Mouse (Mus musculus) heart, postnatal 4 days (tissue): ENCODE measurements around the gene Myl7. TPM values are rescaled to one million over a fixed set of nuclear protein-coding genes. Genes with fewer than 3 reads are reported as not detected.

Experiments
- DNase-seq: peaks from one replicate; pipeline ENCODE4 v3.0.0; 2021
- total RNA-seq, 2 experiments: library from RNA; stranded (reverse); gene quantifications; 2 replicates each; pipeline ENCODE4 v1.2.3; 2021

The Myl7 gene
- total RNA-seq, 2 experiments from 2014 or later, result 1,420 to 1,616 TPM

- peak; percentile 79 for DNase-seq
These were observed 36.7 kb downstream of the Myl7 start, which contains the start of gene Aebp1 for GRCm38 (mm10) chr11:5861678-5862393. Aebp1 (plus strand) TSS chr11:5861947.

GRCm38 (mm10) chr11:5860639-5861038 is 37.9 kb downstream of the Myl7 start:
- DNase-seq, result no peak

- DNase-seq, result no peak
These were observed 38.6 kb downstream of the Myl7 start for GRCm38 (mm10) chr11:5859883-5860550.

GRCm38 (mm10) chr11:5858723-5859122 is 39.9 kb downstream of the Myl7 start:
- no peak for DNase-seq

GRCm38 (mm10) chr11:5856479-5857130 is 42.0 kb downstream of the Myl7 start:
- no peak for DNase-seq

- DNase-seq, result peak; percentile 73
These were observed 42.7 kb downstream of the Myl7 start for GRCm38 (mm10) chr11:5855902-5856301.

- DNase-seq, result no peak
These were observed 43.1 kb downstream of the Myl7 start for GRCm38 (mm10) chr11:5855481-5855880.

- no peak for DNase-seq
These were observed 46.3 kb downstream of the Myl7 start for GRCm38 (mm10) chr11:5852314-5852713.

- no peak for DNase-seq
These were observed 47.4 kb downstream of the Myl7 start for GRCm38 (mm10) chr11:5851021-5851736.

- no peak for DNase-seq
These were observed 48.1 kb downstream of the Myl7 start for GRCm38 (mm10) chr11:5850452-5850851.

- peak; percentile 33 for DNase-seq
These were observed 49.3 kb downstream of the Myl7 start for GRCm38 (mm10) chr11:5849316-5849715.

GRCm38 (mm10) chr11:5848741-5849140 is 49.8 kb downstream of the Myl7 start:
- peak; percentile 44 for DNase-seq

- peak; percentile 58 for DNase-seq
These were observed 51.8 kb downstream of the Myl7 start for GRCm38 (mm10) chr11:5846639-5847345.

Other genes starting within 250 kb of the Myl7 start
- 100 to 1,000 TPM; 112 to 114 TPM for gene Mrps24, start 183.1 kb downstream of the Myl7 start, total RNA-seq
- 10 to 100 TPM; 60.5 TPM for gene Urgcp, start 136.4 kb downstream of the Myl7 start, total RNA-seq
- gene Dbnl, start 110.3 kb downstream of the Myl7 start, total RNA-seq, result 10 to 100 TPM; 44.7 to 46.1 TPM
- 100 to 1,000 TPM; 715 to 738 TPM for gene Pgam2, start 95.0 kb downstream of the Myl7 start, total RNA-seq
- 1 to 10 TPM; 5.6 to 6.5 TPM for gene Polm, start 60.8 kb downstream of the Myl7 start, total RNA-seq
- 10 to 100 TPM; 38.7 to 39.6 TPM for gene Aebp1, start 36.8 kb downstream of the Myl7 start, total RNA-seq
- 10 to 100 TPM; 68.5 to 70.2 TPM for gene Pold2, start 20.5 kb downstream of the Myl7 start, total RNA-seq
- gene Gck, start 51.3 kb upstream of the Myl7 start, total RNA-seq, result not detected
- 10 to 100 TPM; 92.8 to 94.5 TPM for gene Ykt6, start 56.9 kb upstream of the Myl7 start, total RNA-seq
- 1 to 10 TPM; 8.7 to 8.8 TPM for gene Camk2b, start 167.6 kb upstream of the Myl7 start, total RNA-seq